Mouse (Mus musculus): ENCODE measurements around the gene Pip4p1.

- TF ChIP-seq CTCF (IDR thresholded peaks at IDR 0.05; ENCODE audit: low read depth, low read length) (no peak), POLR2AphosphoS5 (IDR thresholded peaks at IDR 0.05; ENCODE audit: insufficient replicate concordance, low read depth, low read length) (0 out of 2 replicates have a peak, but pooled peaks have one; percentile 44), GATA1 (IDR thresholded peaks at IDR 0.05; ENCODE audit: borderline replicate concordance, low read length) (no peak)
These were observed at the start of gene Pip4p1, which contains the start of gene Pnp for GRCm38 (mm10) chr14:50930754-50931492.
